Mouse (Mus musculus) adrenal gland, postnatal 36 days (tissue): ENCODE results near the gene Olfr93. TPM values are rescaled to one million over a fixed set of nuclear protein-coding genes. Genes with fewer than 3 reads are reported as not detected.
"Not testable (repeated sequence)": the region's sequence is repeated elsewhere in the genome, so short reads cannot be mapped to it uniquely, and the experiment has no call there.

Experiments used
- DNase-seq, 2 experiments: peaks; one replicate each; pipeline ENCODE4 v3.0.0; 2021; ENCODE audit warnings: mixed read lengths in 1 of 2
- long read RNA-seq, 2 experiments: library from polyadenylated mRNA; stranded (forward); transcript quantifications; one replicate each; pipeline ENCODE4 v2.0.0; 2021; ENCODE audit warnings: borderline sequencing depth in 2 of 2
- total RNA-seq, 2 experiments: library from RNA; stranded (reverse); gene quantifications; 2 replicates each; pipeline ENCODE4 v1.2.3; 2021

Gene Olfr93
- total RNA-seq = not detected
- long read RNA-seq, experiment 1 = 0 reads
- long read RNA-seq, experiment 2 = 0 reads

DNA sequence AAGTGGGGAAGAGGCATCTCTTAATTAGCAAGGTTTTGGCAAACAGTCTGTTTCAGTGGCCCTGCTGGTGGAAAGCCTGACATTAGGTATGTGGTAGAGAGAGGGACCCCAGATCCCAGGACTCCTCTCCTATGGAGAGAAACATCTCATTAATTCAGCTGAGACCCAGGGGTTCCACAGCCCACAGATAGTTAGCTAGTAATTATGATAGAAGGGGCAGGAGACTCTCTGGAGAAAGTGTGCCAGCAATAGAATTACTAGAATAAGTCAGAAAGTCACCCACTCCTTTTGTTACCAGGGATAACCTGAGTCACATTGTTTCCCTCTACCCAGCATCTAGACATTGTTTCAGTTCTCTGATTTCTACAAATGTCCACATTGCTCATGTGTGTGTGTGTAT lies at the start of gene Olfr93:
TSS of gene Olfr93 (minus strand) at position 101 of the 400 bp plus-strand sequence.
- no peak for DNase-seq

DNA sequence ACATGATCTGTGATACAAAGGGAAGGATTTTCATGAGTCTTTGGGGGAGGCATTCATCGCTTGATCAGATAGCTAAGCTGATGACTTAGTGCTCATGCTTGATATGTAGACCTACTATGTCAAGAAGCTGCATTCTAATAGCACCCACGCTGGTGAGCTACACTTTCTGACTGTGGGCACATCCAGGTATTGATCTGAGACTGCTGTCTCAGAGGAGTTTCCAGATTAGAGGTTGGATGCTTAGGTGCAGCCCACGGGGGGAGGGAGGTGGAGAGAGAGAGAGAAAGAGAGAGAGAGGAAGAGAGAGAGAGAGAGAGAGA lies 42.6 kb upstream of the Olfr93 start:
- no peak for DNase-seq

DNA sequence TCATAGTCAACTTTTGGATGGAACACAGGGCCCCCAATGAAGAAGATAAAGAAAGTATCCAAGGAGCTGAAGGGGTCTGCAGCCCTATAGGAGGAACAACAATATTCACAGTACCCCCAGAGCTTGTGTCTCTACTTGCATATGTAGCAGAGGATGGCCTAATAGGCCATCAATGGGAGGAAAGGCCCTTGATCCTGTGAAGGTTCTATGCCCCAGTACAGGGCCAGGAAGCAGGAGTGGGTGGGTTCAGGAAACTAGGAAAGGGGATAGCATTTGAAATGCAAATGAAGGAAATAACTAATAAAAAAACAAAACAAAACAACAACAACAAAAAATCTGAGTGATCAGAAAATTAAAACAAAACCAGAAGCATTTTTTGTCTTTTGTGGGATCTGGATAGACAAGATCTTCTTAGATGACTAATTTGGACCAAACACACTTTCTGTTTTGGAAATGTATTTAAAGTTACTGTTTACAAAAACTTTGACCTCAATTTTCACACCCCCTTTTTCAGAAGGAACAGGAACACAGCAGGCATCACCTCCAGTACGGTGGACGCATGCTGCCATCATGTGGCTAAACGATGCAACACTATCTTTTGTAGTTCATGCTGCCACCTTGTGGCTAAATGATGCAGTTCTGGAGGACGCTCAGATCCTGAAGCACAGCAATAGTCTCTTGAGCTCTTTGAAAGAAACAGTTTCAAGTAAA lies 42.1 kb upstream of the Olfr93 start:
- DNase-seq = peak; percentile 70 to 81

DNA sequence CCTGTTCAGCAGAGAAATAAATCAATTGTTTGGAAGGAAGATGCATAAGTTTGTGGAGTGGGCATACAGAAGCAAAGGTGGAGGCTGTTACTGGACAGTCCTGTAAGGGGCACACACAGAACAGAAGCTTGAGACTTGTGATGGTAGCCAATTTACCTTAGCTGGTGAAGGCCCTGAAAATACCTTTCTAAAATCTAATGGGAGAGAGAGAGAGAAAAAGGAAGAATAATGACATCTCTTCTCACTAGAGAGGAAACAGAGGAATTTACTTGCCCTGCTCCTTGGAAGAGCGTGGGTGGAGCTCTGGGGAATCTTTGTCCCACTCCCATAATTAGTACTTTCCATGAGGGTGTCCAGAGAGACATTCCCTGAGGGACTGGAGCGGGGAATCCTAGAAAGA lies 39.6 kb upstream of the Olfr93 start, which contains the start of gene Olfr94:
TSS of gene Olfr94 (minus strand) at position 101 of the 400 bp plus-strand sequence.
- DNase-seq = no peak

DNA sequence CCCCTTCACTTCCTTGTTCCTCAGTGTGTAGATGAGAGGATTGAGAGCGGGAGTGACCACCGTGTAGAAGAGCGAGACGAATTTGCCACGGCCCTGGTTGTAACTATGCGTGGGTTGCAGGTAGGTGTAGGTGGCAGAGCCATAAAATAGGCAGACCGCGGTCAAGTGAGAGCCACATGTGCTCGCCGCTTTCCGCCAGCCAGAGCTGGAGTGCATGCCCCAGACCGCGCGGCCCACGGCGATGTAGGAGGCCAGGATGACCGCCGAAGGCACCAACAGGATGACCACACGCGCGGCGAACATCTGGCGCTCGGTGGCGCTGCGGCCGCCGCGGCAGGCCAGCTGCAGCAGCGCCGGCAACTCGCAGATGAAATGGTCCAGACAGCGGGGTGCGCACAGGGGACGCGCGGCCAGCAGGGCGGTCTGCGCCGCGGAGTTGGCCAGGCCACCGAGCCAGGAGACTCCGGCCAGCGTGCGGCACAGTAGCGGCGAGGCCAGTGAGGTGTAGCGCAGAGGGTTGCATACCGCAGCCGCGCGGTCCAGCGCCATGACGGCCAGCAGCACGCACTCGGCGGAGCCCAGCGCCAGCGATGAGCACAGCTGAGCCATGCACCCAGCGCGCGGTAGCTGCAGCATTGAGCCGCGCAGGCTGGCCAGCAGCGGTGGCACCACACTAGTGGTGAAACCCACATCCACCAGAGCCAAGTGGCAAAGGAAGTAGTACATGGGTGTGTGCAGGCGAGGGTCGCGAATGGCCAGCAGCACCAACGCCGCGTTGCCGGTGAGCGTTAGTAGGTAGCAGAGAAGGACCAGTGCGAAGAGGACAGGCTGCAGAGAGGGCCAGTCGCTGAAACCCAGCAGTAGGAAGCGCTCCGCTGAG lies 35.8 kb upstream of the Olfr93 start:
- peak; percentile 29 to 44 for DNase-seq

DNA sequence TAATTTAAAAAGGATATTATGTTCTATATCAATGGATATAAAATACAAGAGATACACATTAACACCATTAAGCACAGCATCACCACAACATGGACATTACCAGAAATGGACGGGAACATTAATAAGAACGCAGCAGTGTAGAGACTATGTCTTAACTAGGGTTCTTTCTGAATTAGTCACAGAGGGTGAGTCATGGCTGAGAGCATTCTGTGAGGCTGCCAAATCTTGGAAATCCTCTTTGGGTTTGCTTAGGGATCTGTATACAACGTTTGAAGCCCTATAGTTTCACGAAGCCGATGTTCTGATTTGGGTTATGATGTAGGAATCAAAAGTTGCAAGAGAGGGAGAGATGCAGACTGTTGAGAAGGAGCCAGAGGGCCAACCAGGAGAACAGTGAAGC lies 33.5 kb upstream of the Olfr93 start:
- peak; percentile 18 to 36 for DNase-seq

DNA sequence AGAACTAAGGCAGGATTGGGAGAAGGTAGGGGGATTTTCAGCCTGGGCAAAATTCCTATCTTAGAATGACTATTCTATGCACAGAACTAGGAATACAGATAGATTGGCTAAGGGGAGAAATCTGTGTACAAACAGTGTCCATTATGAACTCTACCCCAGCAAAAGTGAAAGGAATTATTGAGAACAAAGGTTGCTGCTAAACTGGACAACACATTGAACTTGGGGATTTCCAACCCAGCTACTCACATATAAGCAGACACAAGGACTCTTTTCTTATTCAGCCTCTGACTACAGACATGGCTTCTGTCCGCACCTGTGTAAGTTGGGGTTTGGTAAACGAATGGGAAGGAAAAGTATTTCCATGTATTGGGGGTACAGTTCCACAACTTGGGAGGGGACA lies 32.4 kb upstream of the Olfr93 start, which contains the start of gene Ubd:
TSS of gene Ubd (plus strand) at position 237 of the 400 bp plus-strand sequence.
- no peak for DNase-seq

DNA sequence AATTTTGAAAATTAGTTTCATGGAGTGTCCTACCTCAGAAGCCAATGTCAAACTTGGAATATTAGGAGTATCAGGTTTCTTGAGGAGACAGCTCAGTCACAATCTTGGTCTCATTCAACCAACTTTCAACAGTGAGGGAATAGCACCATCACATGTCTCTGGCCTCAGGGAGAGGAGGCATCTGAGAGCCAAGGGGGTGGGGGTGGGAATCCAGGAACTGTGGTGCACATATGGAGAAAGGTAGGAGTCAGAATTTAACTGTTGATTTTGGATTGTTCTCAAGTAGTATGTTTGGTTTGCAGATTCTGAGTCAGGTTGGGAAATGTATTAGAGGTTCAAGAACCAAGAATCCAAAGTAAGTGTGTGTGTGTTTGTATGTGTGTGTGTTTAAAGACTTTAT lies 31.7 kb upstream of the Olfr93 start:
- no peak for DNase-seq

DNA sequence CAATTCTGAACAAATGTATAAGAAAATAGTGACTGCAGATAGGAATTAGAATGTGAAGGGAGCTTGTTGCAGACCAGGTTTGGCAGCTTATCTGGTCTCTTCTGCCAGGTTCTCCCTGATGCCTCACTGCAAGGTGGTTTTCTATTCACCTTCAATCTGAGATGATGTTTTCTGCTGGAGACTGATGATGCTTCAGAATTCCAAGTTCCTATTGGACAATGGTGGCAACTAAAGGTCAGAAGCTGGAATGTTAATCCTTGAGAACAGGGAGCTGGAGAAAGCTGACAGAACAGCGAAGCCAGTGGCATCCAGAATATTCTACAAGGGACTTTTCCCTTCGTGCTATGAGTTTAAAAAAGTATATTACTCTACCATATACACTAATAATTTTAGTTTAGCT lies 29.4 kb upstream of the Olfr93 start:
- peak; percentile 10 to 42 for DNase-seq

DNA sequence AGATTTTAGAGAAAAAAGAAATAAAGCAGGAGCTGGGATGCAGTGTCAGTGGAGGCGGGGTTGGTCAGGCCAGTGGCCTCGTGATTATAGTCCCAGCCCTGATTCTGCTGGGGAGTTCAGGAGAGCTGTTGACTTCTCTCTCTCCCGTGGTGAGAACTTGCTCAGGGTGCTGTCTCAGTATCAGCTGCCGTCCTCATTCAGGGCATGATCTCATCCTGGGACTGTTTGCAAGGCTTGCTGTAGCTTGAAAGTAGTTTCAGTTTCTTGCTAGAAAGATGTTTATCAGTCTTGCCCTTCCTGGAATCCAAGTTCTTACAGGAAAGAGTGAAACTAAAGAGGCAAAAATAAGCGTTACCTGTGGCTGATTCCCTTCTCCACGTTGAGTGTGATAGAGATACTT lies 24.2 kb upstream of the Olfr93 start:
- DNase-seq = no peak

DNA sequence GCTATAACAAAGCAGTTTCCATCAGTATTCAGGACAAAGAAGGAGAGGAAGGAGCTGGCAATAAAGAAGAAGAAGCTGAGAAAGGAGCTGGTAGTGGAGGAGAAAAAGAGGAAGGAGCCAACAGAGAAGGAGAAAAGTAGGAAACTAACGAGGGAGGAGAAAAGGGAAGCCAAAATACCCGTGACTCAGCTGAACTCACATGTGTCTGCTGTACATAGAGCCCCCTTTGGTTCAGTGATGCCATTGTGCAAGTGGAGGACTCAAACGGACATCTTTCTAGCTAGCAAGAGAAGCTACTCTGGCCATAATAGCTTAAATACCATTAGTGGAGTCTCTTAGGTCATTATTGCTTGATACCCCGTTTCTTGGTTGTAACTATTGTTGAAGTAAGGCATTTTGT lies 29.9 kb downstream of the Olfr93 start:
- DNase-seq = not testable (repeated sequence)

DNA sequence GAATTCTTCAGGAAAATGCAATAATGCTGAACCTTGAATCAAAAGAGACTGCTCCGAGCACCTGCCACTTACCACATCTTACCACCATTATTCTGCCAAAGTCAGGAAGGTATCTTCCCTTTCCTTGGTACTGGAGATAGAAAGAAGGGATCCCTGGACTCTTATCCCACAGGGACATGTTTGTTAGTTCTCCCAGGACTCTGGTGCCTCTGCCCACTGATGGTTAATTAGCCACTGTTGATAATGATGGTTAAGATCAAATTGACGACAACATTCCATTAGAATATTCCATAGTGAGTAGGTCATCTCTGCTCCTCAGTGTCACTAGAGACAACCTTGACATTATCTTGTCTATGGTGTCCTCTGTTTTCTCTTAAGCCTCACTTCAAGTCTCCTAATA lies 41.3 kb downstream of the Olfr93 start, which contains the start of gene Olfr92:
TSS of gene Olfr92 (minus strand) at position 101 of the 400 bp plus-strand sequence.
- DNase-seq = no peak

DNA sequence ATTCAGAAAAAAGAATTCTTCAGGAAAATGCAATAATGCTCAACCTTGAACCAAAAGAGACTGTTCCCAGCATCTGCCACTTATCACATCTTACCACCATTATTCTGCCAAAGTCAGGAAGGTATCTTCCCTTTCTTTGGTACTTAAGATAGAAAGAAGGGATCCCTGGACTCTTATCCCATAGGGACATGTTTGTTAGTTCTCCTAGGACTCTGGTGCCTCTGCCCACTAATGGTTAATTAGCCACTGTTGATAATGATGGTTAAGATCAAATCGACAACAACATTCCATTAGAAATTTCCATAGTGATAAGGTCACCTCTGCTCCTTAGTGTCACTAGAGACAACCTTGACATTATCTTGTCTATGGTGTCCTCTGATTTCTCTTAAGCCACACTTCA lies 63.1 kb downstream of the Olfr93 start, which contains the start of gene Olfr91:
TSS of gene Olfr91 (minus strand) at position 101 of the 400 bp plus-strand sequence.
- DNase-seq = no peak

DNA sequence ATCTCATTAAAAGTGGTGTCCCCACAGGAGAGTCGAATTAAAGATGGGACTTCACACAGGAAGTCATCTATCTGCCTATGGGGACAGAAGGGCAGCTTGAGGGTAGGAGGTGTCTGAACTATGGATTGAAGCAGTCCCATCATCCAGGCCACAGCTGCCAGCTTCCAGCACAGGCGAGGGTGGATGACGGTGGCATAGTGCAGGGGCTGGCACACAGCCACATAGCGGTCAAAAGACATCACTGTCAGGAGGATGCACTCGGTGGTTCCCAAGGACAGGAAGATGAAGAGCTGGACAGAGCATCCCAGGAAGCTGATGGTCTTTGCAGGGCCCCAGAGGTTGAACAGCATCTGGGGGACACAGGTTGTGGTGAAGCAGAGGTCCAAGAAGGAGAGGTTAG lies 68.0 kb downstream of the Olfr93 start:
- DNase-seq = no peak

DNA sequence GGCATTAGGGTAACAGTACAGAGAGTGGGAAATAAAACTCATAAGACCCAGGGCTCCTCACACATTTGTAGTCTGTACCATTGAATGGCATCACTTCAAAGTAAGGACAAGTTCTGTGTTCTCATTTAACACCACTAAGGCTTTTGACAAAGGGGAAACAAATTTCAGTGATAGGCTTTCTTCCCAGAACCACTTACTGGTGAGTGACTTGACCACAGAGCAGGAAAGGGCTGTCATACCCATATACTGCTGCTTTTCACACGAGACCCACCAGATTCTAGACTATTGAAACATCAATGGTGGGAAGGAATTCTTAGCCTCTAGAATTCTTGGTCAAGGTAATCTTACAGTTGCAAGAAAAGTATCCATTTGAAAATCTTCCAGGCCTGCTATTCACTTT lies 69.1 kb downstream of the Olfr93 start:
- DNase-seq = no peak

Other genes starting within 250 kb of the Olfr93 start
- under 1 TPM in 1 of 2 experiments, not detected in 1; 0.16 TPM for gene Rnf39, start 218.6 kb downstream of the Olfr93 start, total RNA-seq
- 100 to 1,000 TPM in 1 of 2 experiments, 10 to 100 TPM in 1; 91.8 to 102 TPM for gene Ppp1r11, start 209.8 kb downstream of the Olfr93 start, total RNA-seq
- 10 to 100 TPM; 44.2 to 45.0 TPM for gene Znrd1, start 202.9 kb downstream of the Olfr93 start, total RNA-seq
- 10 to 100 TPM in 1 of 2 experiments, 1 to 10 TPM in 1; 9.0 to 13.6 TPM for gene Znrd1as, start 202.9 kb downstream of the Olfr93 start, total RNA-seq
- not detected for gene 2410137M14Rik, start 180.3 kb downstream of the Olfr93 start, total RNA-seq
- not detected for gene H2-M5, start 172.0 kb downstream of the Olfr93 start, total RNA-seq
- 1 to 10 TPM; 1.5 to 3.3 TPM for gene Zfp57, start 160.3 kb downstream of the Olfr93 start, total RNA-seq
- gene Mog, start 138.1 kb downstream of the Olfr93 start, total RNA-seq = not detected
- gene Gabbr1, start 115.5 kb downstream of the Olfr93 start, total RNA-seq = 10 to 100 TPM; 23.7 to 26.4 TPM
- gene Olfr90, start 73.0 kb downstream of the Olfr93 start, total RNA-seq = not detected
- not detected for gene Olfr91, start 63.2 kb downstream of the Olfr93 start, total RNA-seq
- not detected for gene Olfr92, start 41.4 kb downstream of the Olfr93 start, total RNA-seq
- gene Ubd, start 32.4 kb upstream of the Olfr93 start, total RNA-seq = under 1 TPM in 1 of 2 experiments, not detected in 1; 0.56 TPM
- gene Olfr94, start 39.5 kb upstream of the Olfr93 start, total RNA-seq = not detected
- gene Olfr95, start 51.6 kb upstream of the Olfr93 start, total RNA-seq = not detected
- gene Olfr96, start 58.7 kb upstream of the Olfr93 start, total RNA-seq = not detected
- gene Olfr97, start 75.8 kb upstream of the Olfr93 start, total RNA-seq = not detected
- gene Olfr98, start 102.3 kb upstream of the Olfr93 start, total RNA-seq = not detected
- gene H2-M3, start 108.7 kb upstream of the Olfr93 start, total RNA-seq = 1 to 10 TPM; 3.8 to 5.3 TPM
- not detected for gene Olfr99, start 122.0 kb upstream of the Olfr93 start, total RNA-seq
- not detected for gene Olfr101, start 142.8 kb upstream of the Olfr93 start, total RNA-seq
- gene Olfr102, start 155.6 kb upstream of the Olfr93 start, total RNA-seq = not detected
- not detected for gene Olfr103, start 178.2 kb upstream of the Olfr93 start, total RNA-seq
- not detected for gene Olfr104-ps, start 198.1 kb upstream of the Olfr93 start, total RNA-seq
- gene Olfr105-ps, start 217.5 kb upstream of the Olfr93 start, total RNA-seq = not detected
- gene Olfr106-ps, start 228.9 kb upstream of the Olfr93 start, total RNA-seq = not detected
- gene Olfr107, start 237.7 kb upstream of the Olfr93 start, total RNA-seq = not detected